Mouse (Mus musculus) limb, embryonic 13.5 days (tissue): ENCODE measurements around the gene Zbtb2. TPM values are rescaled to one million over a fixed set of nuclear protein-coding genes. Genes with fewer than 3 reads are reported as not detected.
"Not testable (repeated sequence)": the region's sequence is repeated elsewhere in the genome, so short reads cannot be mapped to it uniquely, and the experiment has no call there.

Experiments used
- ATAC-seq: fragments of 200-750 bp; cut with Nextera tagmentation; 2 replicates; pipeline ENCODE4 v1.8.0; 2017; ENCODE audit warnings: low read depth, moderate number of reproducible peaks, moderate TSS enrichment; ENCODE audit not compliant: low FRiP score
- H3K27ac ChIP-seq: fragments of 300-500 bp; sonication (generic); 2 replicates; pipeline ENCODE4 v1.5.1; 2015; ENCODE audit warnings: inconsistent platforms, mild to moderate bottlenecking, moderate library complexity
- H3K27me3 ChIP-seq: fragments of 300-500 bp; sonication (generic); 2 replicates; pipeline ENCODE4 v1.6.1; 2015; ENCODE audit warnings: mild to moderate bottlenecking, inconsistent platforms
- H3K36me3 ChIP-seq: fragments of 300-500 bp; sonication (generic); 2 replicates; pipeline ENCODE4 v1.6.1; 2015; ENCODE audit warnings: inconsistent platforms, mild to moderate bottlenecking, moderate library complexity
- H3K4me1 ChIP-seq: fragments of 300-500 bp; sonication (generic); 2 replicates; pipeline ENCODE4 v1.6.1; 2015; ENCODE audit warnings: inconsistent platforms
- H3K4me2 ChIP-seq: fragments of 300-500 bp; sonication (generic); replicated peaks from 2 replicates; pipeline ENCODE4 v1.6.1; 2015; ENCODE audit warnings: inconsistent platforms, mild to moderate bottlenecking, moderate library complexity
- H3K4me3 ChIP-seq: fragments of 300-500 bp; sonication (generic); 2 replicates; pipeline ENCODE4 v1.5.1; 2015; ENCODE audit warnings: moderate library complexity, mild to moderate bottlenecking, inconsistent platforms
- H3K9ac ChIP-seq: fragments of 300-500 bp; sonication (generic); 2 replicates; pipeline ENCODE4 v1.6.1; 2015; ENCODE audit warnings: mild to moderate bottlenecking, inconsistent platforms
- H3K9me3 ChIP-seq: fragments of 300-500 bp; sonication (generic); 2 replicates; pipeline ENCODE4 v1.6.1; 2016; ENCODE audit warnings: inconsistent platforms
- WGBS: fragments of 180-500 bp; shearing (Covaris S2); methylation state at CpG from one replicate; pipeline ENCODE4 v1.1.7; 2015; 5-methylcytosine and 5-hydroxymethylcytosine counted together
- polyA plus RNA-seq: library from polyadenylated mRNA; unstranded; fragments of >200 nt; fragmentation: Nextera tagmentation; extraction: Ambion mirVana; gene quantifications from 2 replicates; pipeline ENCODE4 v1.2.1, GENCODE M21; 2015

The Zbtb2 gene
- 14.6 and 16.4 TPM in 2 replicates for polyA plus RNA-seq

DNA sequence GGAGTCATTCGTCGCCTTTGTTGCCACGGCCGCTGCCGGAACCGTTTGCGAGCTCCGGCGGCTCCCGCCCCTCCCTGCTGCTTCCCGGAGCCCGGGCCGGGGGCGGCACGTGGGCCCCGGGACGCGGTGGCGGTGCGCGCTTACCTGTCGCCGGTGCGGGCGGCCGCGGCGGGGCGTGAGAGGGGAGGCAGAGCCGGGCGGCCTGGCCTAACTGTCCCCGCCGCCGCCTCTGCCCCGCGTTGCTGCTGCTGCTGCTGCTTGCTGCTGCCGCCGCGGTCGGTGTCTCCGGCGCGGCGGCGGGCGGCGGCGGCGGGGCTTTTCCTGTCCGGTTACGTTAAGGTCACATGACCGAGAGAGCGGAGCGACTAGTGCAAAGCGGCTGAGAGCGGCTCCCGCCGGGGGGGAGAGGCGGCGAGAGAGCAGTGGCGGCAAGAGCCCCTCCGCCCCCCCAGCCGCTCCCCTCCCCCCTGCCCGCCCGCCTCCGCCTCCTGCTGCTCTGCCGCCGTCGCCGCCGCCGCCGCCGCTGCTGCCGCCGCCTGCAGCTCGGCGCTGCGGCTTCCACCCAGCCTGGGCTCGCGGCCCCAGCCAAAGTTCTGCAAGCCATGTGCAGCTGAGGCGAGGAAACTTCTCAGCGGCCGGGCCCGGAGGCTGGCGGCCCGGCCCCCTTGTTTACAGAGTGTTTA, at the start of gene Zbtb2:
Gene Zbtb2, minus strand, starts transcription at position 408 of the 683 bp plus-strand sequence.
- WGBS, result 0% methylated on average over 39 of the region's 87 CpGs
- Histone ChIP-seq H3K27ac (peak within 1 kb of the TSS; percentile 99), H3K27me3 (no peaks in the 10 kb centered on the region), H3K4me3 (peak within 1 kb of the TSS; percentile 97), H3K4me1 (peaks cover 37% of the 10 kb centered on the region), H3K4me2 (peak within 1 kb of the TSS; percentile 93), H3K9me3 (no peaks in the 10 kb centered on the region), H3K9ac (peak within 1 kb of the TSS; percentile 99), H3K36me3 (peaks cover 3% of the 10 kb centered on the region)
- no peak for ATAC-seq

DNA sequence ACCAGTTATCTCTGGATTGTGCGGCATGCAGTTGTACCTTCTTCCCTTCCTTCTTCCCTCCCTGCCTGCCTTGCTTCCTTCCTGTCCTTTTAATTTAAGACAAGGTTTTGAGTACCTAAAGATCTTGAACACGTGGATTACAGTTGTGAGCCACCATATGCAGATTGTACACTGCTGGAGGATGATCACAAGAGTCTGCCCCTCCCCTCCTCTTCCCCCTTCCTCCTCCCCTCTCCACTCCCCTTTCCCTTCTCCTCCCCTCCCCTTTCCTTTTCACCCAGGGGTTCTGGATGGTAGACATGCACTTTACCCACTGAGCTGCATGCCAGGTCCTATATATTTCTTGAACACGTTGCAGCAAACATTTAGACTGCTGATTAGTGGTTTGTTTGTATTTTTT, 47.5 kb upstream of the Zbtb2 start:
- Histone ChIP-seq H3K36me3 (peaks cover 39% of the 10 kb centered on the region), H3K9me3 (no peaks in the 10 kb centered on the region), H3K4me2 (no peak overlapping the region), H3K4me3 (no peak overlapping the region), H3K27ac (no peak overlapping the region), H3K4me1 (peaks cover 12% of the 10 kb centered on the region), H3K27me3 (no peaks in the 10 kb centered on the region), H3K9ac (no peak overlapping the region)
- 88% methylated on average over 3 of the region's 3 CpGs for WGBS
- ATAC-seq, result no peak

DNA sequence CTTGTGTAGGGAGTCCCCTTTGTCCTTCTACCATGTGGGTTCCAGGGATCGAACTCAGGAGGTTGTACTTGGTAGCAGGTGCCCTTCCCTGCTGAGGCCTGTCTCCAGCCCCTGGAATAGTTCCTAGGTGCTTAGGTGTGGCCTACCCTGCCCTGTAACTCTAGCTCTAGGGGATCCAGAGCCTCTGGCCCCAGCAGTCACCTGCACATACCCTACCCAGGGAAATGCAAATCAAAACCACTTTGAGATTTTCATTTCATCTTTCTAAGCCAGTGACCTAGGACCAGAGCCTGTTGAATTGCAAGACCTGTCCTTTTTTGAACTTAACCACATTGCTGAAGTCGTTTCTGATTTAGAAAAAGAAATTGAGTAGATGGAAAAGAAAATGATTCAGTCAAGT, 46.0 kb upstream of the Zbtb2 start:
- H3K36me3 ChIP-seq, result peaks cover 25% of the 10 kb centered on the region
- H3K4me3 ChIP-seq, result peak overlapping the region; percentile 66; the same call in 1 of the 2 replicates
- ATAC-seq, H3K27ac ChIP-seq, H3K27me3 ChIP-seq, H3K9me3 ChIP-seq, H3K9ac ChIP-seq: not testable (repeated sequence)
- 77% methylated on average over 2 of the region's 2 CpGs for WGBS
- peaks cover 12% of the 10 kb centered on the region for H3K4me1 ChIP-seq
- H3K4me2 ChIP-seq, result peak overlapping the region; percentile 71

DNA sequence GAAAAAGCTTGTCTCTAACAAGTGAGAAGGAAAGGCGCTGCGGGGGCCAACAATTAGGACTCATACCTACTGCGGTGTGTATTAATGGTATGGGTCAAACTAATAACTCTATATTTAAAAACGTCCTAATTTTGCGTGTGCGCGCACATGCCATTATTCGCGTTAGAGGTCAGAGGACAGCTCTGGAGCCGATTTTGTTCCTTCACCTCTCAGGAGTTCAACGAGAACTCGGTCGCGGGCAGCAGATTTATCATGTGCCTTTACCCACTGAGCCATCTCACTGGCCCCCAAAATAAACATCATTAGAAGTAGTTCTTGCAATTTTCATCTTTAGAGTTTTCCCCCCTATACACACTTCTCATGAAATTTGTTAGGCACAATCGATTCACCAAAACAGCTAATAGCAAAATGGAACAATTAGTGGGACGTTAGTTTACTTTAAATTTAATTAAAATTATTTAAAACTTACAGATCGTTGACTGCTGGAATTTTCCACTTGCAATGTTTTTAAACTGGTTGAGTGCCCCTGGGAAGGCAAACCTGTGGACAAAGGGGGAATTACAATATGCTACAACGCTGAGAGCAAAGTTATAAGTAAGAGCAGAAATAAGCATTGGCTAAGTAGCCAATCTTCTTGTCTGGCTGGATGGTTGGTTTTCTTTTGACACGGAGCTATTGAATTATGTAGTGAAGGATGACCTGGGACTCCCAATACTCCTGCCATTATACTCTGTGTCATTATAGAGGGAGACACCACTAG, 45.3 kb upstream of the Zbtb2 start:
- Histone ChIP-seq H3K9ac (peak overlapping the region; percentile 77), H3K4me3 (peak overlapping the region; percentile 66), H3K4me2 (peak overlapping the region; percentile 71), H3K4me1 (peaks cover 12% of the 10 kb centered on the region), H3K27me3 (no peaks in the 10 kb centered on the region), H3K27ac (peak overlapping the region; percentile 83), H3K9me3 (no peaks in the 10 kb centered on the region), H3K36me3 (peaks cover 23% of the 10 kb centered on the region)
- no peak for ATAC-seq
- WGBS, result 8% methylated on average over 19 of the region's 19 CpGs

DNA sequence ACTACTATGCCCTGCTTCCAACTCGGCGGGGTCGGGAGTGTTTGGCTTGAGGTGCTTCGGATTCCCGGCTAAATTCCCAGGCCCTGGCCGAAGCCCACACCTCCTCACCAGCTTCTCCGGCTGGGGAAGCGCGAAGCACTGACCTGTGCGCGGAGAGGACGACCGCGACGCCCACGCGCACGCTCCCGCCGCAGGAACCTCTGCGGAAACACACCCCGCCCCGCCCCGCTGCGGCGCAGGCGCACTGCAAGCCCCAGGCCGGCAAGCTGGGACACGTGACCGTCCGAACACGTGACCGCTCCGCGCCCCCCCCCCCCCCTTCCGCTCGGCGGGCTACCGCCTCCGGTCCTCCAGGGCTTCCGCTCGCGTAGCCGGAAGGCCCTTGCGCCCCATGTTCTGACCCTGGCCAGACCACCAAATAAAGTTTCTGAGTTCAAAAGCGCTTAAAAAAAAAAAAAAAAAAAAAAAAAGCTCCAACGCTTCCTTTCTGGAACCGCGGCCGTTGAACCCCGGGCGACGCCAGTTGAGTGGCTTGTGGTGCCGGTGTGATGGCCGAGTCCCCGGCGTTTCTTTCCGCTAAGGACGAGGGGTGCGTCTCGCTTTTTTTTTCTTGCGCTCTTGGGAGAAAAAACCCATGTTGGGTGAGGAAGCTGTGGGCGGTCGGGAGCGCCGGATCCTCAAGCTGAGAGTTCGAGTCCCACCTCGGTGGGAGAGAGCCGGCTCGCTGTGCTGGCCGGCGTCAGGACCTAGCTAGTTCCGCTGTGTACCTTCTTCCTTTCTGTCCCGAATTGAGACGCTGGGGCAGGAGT, 44.4 kb upstream of the Zbtb2 start, which contains the start of the genes Rmnd1 and Armt1:
Gene Rmnd1, minus strand, starts transcription at position 266 of the 809 bp plus-strand sequence.
Gene Armt1, plus strand, starts transcription at position 345 of the 809 bp plus-strand sequence.
- Histone ChIP-seq H3K9ac (peak within 1 kb of the TSS; percentile 87), H3K4me1 (peaks cover 12% of the 10 kb centered on the region), H3K36me3 (peaks cover 22% of the 10 kb centered on the region; the same call in 1 of the 2 replicates), H3K27ac (peak within 1 kb of the TSS; percentile 83), H3K4me3 (peak within 1 kb of the TSS; percentile 66), H3K9me3 (no peaks in the 10 kb centered on the region), H3K27me3 (no peaks in the 10 kb centered on the region), H3K4me2 (peak within 1 kb of the TSS; percentile 75)
- ATAC-seq, result peak; percentile 96
- under 1% methylated on average over 74 of the region's 75 CpGs for whole genome bisulfite sequencing

DNA sequence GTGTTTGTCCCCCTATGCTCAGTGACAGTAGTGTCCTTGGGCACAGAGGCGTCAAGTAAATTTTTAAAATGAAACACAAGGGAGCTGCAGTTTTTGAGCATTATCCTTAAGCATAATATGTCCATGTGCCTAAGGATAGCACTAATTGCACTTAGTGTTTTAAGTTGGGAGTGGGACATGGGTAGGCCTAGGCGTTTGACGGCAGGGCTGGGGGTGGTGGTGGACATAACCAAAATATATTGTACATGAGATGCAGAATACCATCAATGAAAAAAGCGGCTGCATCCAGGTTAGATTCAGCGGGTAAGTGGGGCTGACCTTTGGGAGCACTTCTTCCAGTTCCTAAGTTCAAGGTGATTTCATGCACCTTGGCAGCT, 43.8 kb upstream of the Zbtb2 start:
- 11% methylated on average over 5 of the region's 5 CpGs for WGBS
- H3K27ac ChIP-seq, result no peak overlapping the region

DNA sequence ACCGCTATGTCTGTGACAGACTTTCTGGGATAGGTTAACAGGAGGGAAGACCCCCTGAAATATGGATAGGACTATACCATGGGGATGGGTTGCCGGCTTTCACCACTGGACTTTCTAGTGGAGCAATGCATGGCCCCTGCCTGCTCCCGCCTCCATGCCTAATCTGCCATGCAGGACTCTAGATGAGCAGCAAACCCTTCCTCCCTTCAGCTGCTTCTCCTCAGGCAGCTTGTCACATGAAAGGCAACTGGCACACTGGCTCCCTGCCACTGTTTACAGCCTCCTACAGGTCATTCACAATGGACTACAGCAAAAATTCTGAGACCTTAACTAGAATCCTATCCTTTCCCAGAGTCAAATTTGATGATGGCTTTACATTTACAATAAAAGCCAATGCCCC, 42.9 kb upstream of the Zbtb2 start:
- H3K4me2 ChIP-seq, result peak overlapping the region; percentile 75
- H3K9me3 ChIP-seq, result no peaks in the 10 kb centered on the region
- 96% methylated on average over 3 of the region's 3 CpGs for WGBS
- peaks cover 26% of the 10 kb centered on the region for H3K36me3 ChIP-seq
- peaks cover 12% of the 10 kb centered on the region for H3K4me1 ChIP-seq
- peak overlapping the region; percentile 66 for H3K4me3 ChIP-seq
- ATAC-seq, result no peak
- no peak overlapping the region for H3K27ac ChIP-seq
- H3K9ac ChIP-seq, result peak overlapping the region; percentile 87; the same call in 1 of the 2 replicates
- no peaks in the 10 kb centered on the region for H3K27me3 ChIP-seq

More for the DNA sequence above, 43.8 kb upstream of the Zbtb2 start:
- no peaks in the 10 kb centered on the region for H3K9me3 ChIP-seq
- peak overlapping the region; percentile 87 for H3K9ac ChIP-seq
- peaks cover 21% of the 10 kb centered on the region for H3K36me3 ChIP-seq
- H3K4me1 ChIP-seq, result peaks cover 12% of the 10 kb centered on the region
- H3K27me3 ChIP-seq, result no peaks in the 10 kb centered on the region
- peak overlapping the region; percentile 75 for H3K4me2 ChIP-seq
- ATAC-seq, result peak; percentile 22
- peak overlapping the region; percentile 66 for H3K4me3 ChIP-seq

DNA sequence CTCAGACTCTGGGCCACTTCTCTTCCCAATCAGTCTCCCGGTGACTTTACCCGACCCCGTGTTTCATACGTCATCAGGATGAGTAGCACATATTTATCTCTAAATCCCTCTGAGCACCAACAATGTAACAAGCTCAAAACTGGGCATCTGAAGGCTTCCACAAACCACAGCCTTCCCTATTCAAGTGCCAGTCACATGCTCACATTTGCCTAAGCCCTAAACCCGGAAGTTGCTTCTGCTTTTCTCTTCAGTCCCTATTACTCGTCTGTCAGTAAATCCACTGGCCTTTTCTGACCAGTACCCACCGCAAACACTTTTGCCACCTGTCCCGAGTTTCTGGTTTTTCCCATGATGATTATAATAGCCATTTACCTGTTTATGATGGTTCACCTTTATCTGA, 42.5 kb upstream of the Zbtb2 start:
- peak overlapping the region; percentile 87; the same call in 1 of the 2 replicates for H3K9ac ChIP-seq
- 88% methylated on average over 8 of the region's 8 CpGs for WGBS
- no peak for ATAC-seq

DNA sequence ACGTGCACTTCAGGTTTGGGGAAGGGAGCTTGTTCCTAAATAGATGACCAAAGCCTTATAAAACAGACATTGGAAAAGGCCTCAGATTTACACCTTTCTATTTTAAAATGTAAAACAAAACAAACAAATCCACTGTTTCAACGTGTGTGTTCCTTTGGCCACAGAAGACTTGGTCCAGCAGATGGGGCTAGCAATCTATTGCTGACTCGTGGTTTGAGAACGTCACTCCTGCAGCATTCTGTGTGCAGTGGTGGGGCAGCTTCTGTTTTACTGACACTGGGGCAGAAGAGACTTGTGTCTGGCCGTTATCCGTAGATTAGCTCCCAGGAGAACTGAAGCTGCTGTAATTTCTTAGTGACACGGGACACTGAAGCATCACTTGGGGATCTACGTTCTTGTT, 37.3 kb upstream of the Zbtb2 start:
- Histone ChIP-seq H3K27ac (no peak overlapping the region), H3K9ac (no peak overlapping the region), H3K36me3 (peaks cover 72% of the 10 kb centered on the region), H3K9me3 (no peaks in the 10 kb centered on the region), H3K27me3 (no peaks in the 10 kb centered on the region), H3K4me2 (no peak overlapping the region), H3K4me3 (no peak overlapping the region), H3K4me1 (no peaks in the 10 kb centered on the region)
- 85% methylated on average over 8 of the region's 8 CpGs for WGBS
- no peak for ATAC-seq

More for the DNA sequence above, 42.5 kb upstream of the Zbtb2 start:
- no peak overlapping the region for H3K4me3 ChIP-seq
- H3K9me3 ChIP-seq, result no peaks in the 10 kb centered on the region
- H3K4me2 ChIP-seq, result peak overlapping the region; percentile 75; the same call in 1 of the 2 replicates
- no peaks in the 10 kb centered on the region for H3K27me3 ChIP-seq
- H3K36me3 ChIP-seq, result peaks cover 28% of the 10 kb centered on the region
- H3K27ac ChIP-seq, result no peak overlapping the region
- peaks cover 12% of the 10 kb centered on the region for H3K4me1 ChIP-seq

DNA sequence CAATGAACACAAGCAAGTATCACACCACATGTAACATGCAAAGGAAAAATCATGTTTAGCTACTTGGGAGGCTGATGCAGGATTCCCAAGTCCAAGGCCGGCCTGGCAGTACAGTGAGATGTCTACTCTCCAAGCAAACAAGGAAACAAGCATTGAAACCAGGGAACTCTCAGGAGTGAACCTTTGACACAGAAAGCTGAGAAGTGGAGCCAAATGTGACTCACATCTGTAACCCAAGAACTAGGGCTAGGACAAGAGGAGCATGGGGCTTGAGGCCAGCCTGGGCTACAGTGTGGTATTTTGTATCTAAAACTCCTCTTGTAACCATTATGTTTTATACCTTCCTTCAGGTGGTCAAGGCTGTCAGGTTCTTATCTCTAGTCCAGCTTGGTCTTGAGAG, 19.3 kb upstream of the Zbtb2 start:
- Histone ChIP-seq H3K9me3 (no peaks in the 10 kb centered on the region), H3K27me3 (no peaks in the 10 kb centered on the region), H3K9ac (no peak overlapping the region), H3K4me1 (no peaks in the 10 kb centered on the region), H3K4me3 (no peak overlapping the region), H3K36me3 (peaks cover 81% of the 10 kb centered on the region), H3K4me2 (no peak overlapping the region), H3K27ac (no peak overlapping the region)
- ATAC-seq, result no peak
- WGBS, result 89% methylated on average over 1 of the region's 1 CpGs

DNA sequence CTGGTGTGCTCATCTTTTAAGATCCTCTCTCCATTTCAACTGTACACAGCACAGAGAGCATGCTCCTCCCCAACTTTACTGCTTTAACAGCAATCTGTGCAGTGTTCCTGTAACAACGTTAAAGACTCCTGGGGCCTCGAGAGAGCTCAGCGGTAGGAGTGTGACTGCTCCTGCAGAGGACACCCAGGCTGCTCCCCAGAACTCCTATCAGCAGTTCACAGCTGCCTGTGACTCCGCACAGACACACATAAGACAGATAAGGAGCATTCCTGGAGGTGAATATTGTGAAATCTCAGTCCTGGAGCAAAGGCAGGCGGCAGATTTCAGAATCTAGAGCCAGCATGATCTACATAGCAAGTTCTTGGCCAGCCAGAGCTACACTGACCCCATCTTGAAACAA, 17.6 kb upstream of the Zbtb2 start:
- Histone ChIP-seq H3K9me3 (no peaks in the 10 kb centered on the region), H3K4me3 (no peak overlapping the region), H3K36me3 (peaks cover 77% of the 10 kb centered on the region), H3K4me1 (no peaks in the 10 kb centered on the region), H3K9ac (peak overlapping the region; percentile 39; the same call in 1 of the 2 replicates), H3K4me2 (no peak overlapping the region), H3K27ac (no peak overlapping the region), H3K27me3 (no peaks in the 10 kb centered on the region)
- WGBS, result 81% methylated on average over 5 of the region's 5 CpGs
- no peak for ATAC-seq
